Mouse (Mus musculus) liver, adult 2 months (tissue): ENCODE results near the gene Nrxn3.

ENCODE experiments used
- CTCF ChIP-seq: fragments of 200-500 bp; IDR thresholded peaks from 2 replicates; pipeline ENCODE4 v1.5.1; 2011; ENCODE audit warnings: low read depth, low read length, control low read depth
- POLR2A ChIP-seq: fragments of 200-500 bp; IDR thresholded peaks from 2 replicates; pipeline ENCODE4 v1.6.1; 2011; ENCODE audit warnings: low read length, control low read depth; ENCODE audit not compliant: insufficient read depth; ENCODE audit errors: extremely low read depth

DNA sequence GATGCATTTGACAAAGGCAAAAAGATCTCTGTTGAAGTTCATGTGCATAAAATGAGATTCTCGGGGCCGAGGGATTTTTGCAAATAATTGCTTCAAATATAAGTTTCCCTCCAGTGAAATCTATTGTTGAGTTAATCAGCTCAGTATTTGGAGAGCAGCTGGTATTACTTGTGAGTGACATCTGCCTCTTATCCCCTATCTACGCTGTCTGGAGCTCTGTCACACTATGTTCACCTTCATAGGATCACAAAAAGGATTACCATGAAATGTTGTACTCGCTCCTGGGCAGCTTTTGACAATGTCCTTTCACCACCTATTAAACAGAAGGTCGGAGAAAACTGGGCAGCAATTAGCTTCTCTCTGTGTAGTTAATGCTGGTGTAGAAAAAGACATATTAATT lies 1259.8 kb downstream of the Nrxn3 start:
- TF ChIP-seq CTCF, result no peak
- TF ChIP-seq POLR2A, result no peak
